Mouse (Mus musculus): ENCODE measurements at regions not wholly inside any gene's neighbourhood (a gene's known extent, or its start where the extent isn't known, plus 50 kb on each side); places are given as distances from the start of the nearest gene placed in this dataset.

- no peaks in the 10 kb centered on the region for H3K27me3 ChIP-seq (ENCODE audit: poor library complexity, severe bottlenecking)
- DNase-seq (ENCODE audit: extremely low spot score, low spot score), result no peak
- H3K4me3 ChIP-seq, result no peak overlapping the region
- no peak overlapping the region for H3K27ac ChIP-seq
- H3K36me3 ChIP-seq (replicated peaks), result no peaks in the 10 kb centered on the region
- 89% methylated on average over 4 of the region's 4 CpGs for WGBS
- H3K9me3 ChIP-seq, result no peaks in the 10 kb centered on the region
- no peaks in the 10 kb centered on the region for H3K4me1 ChIP-seq
These were observed 242.3 kb upstream of the Klf4 start for GRCm38 (mm10) chr4:55774571-55774970.

DNA sequence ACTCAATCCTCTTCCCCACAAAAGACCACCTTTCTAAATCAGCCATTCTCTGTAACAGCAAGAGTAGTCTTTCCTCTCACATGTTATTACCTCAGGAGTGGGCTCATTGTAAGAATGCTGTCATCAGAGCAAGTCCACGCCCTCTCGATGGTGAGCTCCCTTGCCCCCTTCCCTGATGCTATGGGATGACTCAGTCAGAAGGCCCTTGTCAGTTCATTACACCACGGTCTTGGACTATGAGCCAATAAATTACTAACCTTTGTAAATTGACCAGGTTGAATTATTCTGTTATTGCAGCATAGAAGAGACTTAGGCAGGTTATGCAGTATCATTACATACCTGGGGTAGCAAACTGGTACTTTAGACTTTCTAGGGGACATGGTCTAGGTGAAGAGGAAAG, 237.4 kb upstream of the Klf4 start:
- 95% methylated on average over 3 of the region's 3 CpGs for WGBS
- no peaks in the 10 kb centered on the region for H3K4me1 ChIP-seq
- H3K9me3 ChIP-seq, result no peaks in the 10 kb centered on the region
- H3K27me3 ChIP-seq (ENCODE audit: poor library complexity, severe bottlenecking), result no peaks in the 10 kb centered on the region
- no peaks in the 10 kb centered on the region for H3K36me3 ChIP-seq (replicated peaks)
- no peak overlapping the region for H3K27ac ChIP-seq
- no peak for DNase-seq (ENCODE audit: extremely low spot score, low spot score)
- no peak overlapping the region for H3K4me3 ChIP-seq

GRCm38 (mm10) chr4:55768325-55768724, 236.1 kb upstream of the Klf4 start:
- Histone ChIP-seq H3K4me3 (no peak overlapping the region), H3K27ac (no peak overlapping the region), H3K27me3 (ENCODE audit: poor library complexity, severe bottlenecking) (no peaks in the 10 kb centered on the region), H3K9me3 (no peaks in the 10 kb centered on the region), H3K4me1 (no peaks in the 10 kb centered on the region), H3K36me3 (replicated peaks) (no peaks in the 10 kb centered on the region)
- DNase-seq (ENCODE audit: extremely low spot score, low spot score), result no peak
- WGBS, result 95% methylated on average over 6 of the region's 6 CpGs

- Histone ChIP-seq H3K4me3 (no peak overlapping the region), H3K9me3 (no peaks in the 10 kb centered on the region), H3K36me3 (replicated peaks) (no peaks in the 10 kb centered on the region), H3K4me1 (no peaks in the 10 kb centered on the region), H3K27me3 (ENCODE audit: poor library complexity, severe bottlenecking) (no peaks in the 10 kb centered on the region), H3K27ac (no peak overlapping the region)
- no peak for DNase-seq (ENCODE audit: extremely low spot score, low spot score)
- 84% methylated on average over 4 of the region's 4 CpGs for WGBS
These were observed 234.9 kb upstream of the Klf4 start for GRCm38 (mm10) chr4:55767133-55767532.

- Histone ChIP-seq H3K4me1 (no peaks in the 10 kb centered on the region), H3K27me3 (ENCODE audit: poor library complexity, severe bottlenecking) (no peaks in the 10 kb centered on the region), H3K36me3 (replicated peaks) (no peaks in the 10 kb centered on the region), H3K9me3 (no peaks in the 10 kb centered on the region), H3K27ac (no peak overlapping the region), H3K4me3 (no peak overlapping the region)
- DNase-seq (ENCODE audit: extremely low spot score, low spot score), result no peak
- WGBS, result 90% methylated on average over 2 of the region's 2 CpGs
These were observed 233.5 kb upstream of the Klf4 start for GRCm38 (mm10) chr4:55765780-55766179.

- Histone ChIP-seq H3K36me3 (replicated peaks) (no peaks in the 10 kb centered on the region), H3K27me3 (ENCODE audit: poor library complexity, severe bottlenecking) (no peaks in the 10 kb centered on the region)
- 92% methylated on average over 6 of the region's 6 CpGs for WGBS
These were observed 230.8 kb upstream of the Klf4 start for GRCm38 (mm10) chr4:55763112-55763511.

GRCm38 (mm10) chr4:55762389-55762788, 230.1 kb upstream of the Klf4 start:
- H3K36me3 ChIP-seq (replicated peaks), result no peaks in the 10 kb centered on the region
- H3K27ac ChIP-seq, result no peak overlapping the region
- no peaks in the 10 kb centered on the region for H3K9me3 ChIP-seq
- no peaks in the 10 kb centered on the region for H3K27me3 ChIP-seq (ENCODE audit: poor library complexity, severe bottlenecking)
- WGBS, result 84% methylated on average over 4 of the region's 4 CpGs
- H3K4me1 ChIP-seq, result peaks cover 12% of the 10 kb centered on the region
- H3K4me3 ChIP-seq, result no peak overlapping the region
- no peak for DNase-seq (ENCODE audit: extremely low spot score, low spot score)

More at GRCm38 (mm10) chr4:55763112-55763511, 230.8 kb upstream of the Klf4 start:
- Histone ChIP-seq H3K27ac (no peak overlapping the region), H3K9me3 (no peaks in the 10 kb centered on the region), H3K4me1 (peaks cover 7% of the 10 kb centered on the region), H3K4me3 (no peak overlapping the region)
- no peak for DNase-seq (ENCODE audit: extremely low spot score, low spot score)

DNA sequence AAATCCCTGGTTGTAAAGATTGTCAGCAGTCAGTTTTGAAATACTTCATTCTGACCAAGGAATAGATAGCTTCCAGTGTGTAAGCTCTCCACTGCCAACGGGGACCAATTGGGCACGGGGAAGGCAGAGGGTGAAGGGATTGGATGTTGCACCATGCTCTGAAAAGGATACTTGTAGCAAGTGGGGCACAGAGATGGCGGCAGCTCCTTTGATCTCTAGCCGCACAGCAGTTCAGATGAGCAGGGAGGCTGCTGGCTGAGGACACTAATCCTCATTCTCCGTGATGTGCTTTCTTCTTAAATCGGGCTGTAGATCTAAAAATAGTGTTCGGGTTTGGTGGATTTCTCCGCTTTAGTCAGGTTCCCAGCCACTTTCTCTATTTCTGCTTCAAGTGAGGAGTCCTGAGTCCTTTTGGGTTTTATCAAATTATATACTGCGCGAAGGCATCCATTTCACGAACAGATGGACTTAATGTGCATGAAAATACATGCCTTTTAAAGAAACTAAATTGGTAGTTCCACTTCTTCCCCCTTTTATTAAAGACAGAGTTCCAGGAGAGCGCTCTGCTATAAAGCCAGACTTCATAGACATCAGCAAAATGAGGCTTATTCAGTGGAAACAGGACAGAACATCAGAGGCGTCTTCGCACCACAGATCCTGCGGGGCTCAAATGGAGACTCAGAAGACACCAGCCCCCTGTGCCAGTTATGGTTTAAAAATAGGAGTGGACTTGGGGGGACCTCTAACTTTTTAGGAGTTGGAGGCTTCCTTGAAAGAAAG, 225.1 kb upstream of the Klf4 start:
- no peak overlapping the region for H3K4me3 ChIP-seq
- H3K9me3 ChIP-seq, result no peaks in the 10 kb centered on the region
- H3K27me3 ChIP-seq (ENCODE audit: poor library complexity, severe bottlenecking), result no peaks in the 10 kb centered on the region
- 58% methylated on average over 15 of the region's 15 CpGs for WGBS
- H3K27ac ChIP-seq, result no peak overlapping the region
- H3K4me1 ChIP-seq, result peaks cover 20% of the 10 kb centered on the region
- H3K36me3 ChIP-seq (replicated peaks), result no peaks in the 10 kb centered on the region
- no peak for DNase-seq (ENCODE audit: extremely low spot score, low spot score)

- DNase-seq (ENCODE audit: extremely low spot score, low spot score), result no peak
- WGBS, result 87% methylated on average over 20 of the region's 20 CpGs
- H3K27me3 ChIP-seq (ENCODE audit: poor library complexity, severe bottlenecking), result no peaks in the 10 kb centered on the region
- H3K4me1 ChIP-seq, result no peaks in the 10 kb centered on the region
- H3K27ac ChIP-seq, result no peak overlapping the region
- H3K9me3 ChIP-seq, result no peaks in the 10 kb centered on the region
- no peaks in the 10 kb centered on the region for H3K36me3 ChIP-seq (replicated peaks)
- no peak overlapping the region for H3K4me3 ChIP-seq
These were observed 217.8 kb upstream of the Klf4 start for GRCm38 (mm10) chr4:55749949-55750600.

DNA sequence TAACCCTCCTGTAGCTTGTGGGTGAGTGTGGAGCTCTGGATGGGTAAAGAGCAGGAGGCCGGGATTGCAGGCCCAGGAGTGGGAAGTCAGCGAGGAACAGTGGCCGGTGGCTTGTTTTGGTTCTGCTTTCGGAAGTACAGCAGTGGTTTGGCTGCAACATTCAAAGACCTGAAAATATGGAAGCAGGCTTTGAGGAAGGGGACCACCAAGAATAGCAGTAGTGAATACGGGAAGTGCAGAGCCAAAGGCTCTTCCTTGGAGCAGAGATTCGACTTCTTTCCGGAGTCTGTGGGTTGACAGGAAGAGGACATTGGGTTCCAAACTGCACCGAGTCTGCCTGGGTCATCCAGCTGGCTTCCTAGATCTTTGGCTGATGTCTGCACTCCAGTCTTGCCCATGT, 209.1 kb upstream of the Klf4 start:
- H3K9me3 ChIP-seq, result no peaks in the 10 kb centered on the region
- no peak overlapping the region for H3K4me3 ChIP-seq
- H3K36me3 ChIP-seq (replicated peaks), result no peaks in the 10 kb centered on the region
- WGBS, result 95% methylated on average over 8 of the region's 8 CpGs
- H3K4me1 ChIP-seq, result no peaks in the 10 kb centered on the region
- no peaks in the 10 kb centered on the region for H3K27me3 ChIP-seq (ENCODE audit: poor library complexity, severe bottlenecking)
- H3K27ac ChIP-seq, result no peak overlapping the region
- DNase-seq (ENCODE audit: extremely low spot score, low spot score), result no peak

DNA sequence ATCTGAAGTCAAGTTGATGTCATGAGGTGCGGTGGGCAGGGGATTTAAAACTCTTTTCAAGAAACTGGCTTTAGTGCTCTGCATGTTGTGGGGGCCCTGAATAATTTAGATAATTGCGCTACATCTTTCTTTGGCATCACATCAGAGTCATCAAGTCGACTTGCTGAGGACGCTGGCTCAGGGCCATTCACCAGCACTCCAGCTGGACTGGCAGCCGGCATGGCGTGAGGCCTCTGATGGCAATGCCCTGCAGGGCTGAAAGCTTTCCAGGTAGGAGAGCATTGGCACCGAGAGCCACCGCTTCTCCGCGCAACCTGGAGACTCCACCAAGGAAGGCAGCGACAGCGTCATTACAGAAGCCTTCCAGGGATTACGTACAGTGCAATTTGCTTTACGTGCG, 207.8 kb upstream of the Klf4 start:
- Histone ChIP-seq H3K36me3 (replicated peaks) (no peaks in the 10 kb centered on the region), H3K4me1 (no peaks in the 10 kb centered on the region), H3K27me3 (ENCODE audit: poor library complexity, severe bottlenecking) (no peaks in the 10 kb centered on the region), H3K4me3 (no peak overlapping the region), H3K27ac (no peak overlapping the region), H3K9me3 (no peaks in the 10 kb centered on the region)
- 94% methylated on average over 15 of the region's 15 CpGs for WGBS
- no peak for DNase-seq (ENCODE audit: extremely low spot score, low spot score)

DNA sequence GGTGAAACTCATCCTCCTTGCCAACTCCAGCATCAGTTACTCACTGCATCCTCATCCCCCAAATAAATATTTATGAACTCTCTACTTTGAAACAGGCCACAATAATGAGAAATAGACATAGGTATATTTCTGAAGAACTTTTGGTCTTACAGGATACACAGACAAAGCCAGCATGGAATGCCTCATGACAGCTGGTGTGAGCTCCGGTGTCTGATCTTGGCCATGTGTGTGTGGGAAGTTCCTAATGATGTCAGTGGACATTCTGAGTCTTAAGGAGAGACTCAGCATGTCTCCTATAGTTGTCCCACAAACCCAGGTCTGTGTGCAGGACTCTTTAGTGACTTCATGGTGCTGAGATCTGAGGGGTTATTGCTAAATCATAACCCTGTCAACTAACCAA, 206.4 kb upstream of the Klf4 start:
- Histone ChIP-seq H3K27ac (no peak overlapping the region), H3K4me1 (no peaks in the 10 kb centered on the region), H3K27me3 (ENCODE audit: poor library complexity, severe bottlenecking) (no peaks in the 10 kb centered on the region), H3K36me3 (replicated peaks) (no peaks in the 10 kb centered on the region), H3K4me3 (no peak overlapping the region), H3K9me3 (no peaks in the 10 kb centered on the region)
- no peak for DNase-seq (ENCODE audit: extremely low spot score, low spot score)
- WGBS, result 89% methylated on average over 1 of the region's 1 CpGs

DNA sequence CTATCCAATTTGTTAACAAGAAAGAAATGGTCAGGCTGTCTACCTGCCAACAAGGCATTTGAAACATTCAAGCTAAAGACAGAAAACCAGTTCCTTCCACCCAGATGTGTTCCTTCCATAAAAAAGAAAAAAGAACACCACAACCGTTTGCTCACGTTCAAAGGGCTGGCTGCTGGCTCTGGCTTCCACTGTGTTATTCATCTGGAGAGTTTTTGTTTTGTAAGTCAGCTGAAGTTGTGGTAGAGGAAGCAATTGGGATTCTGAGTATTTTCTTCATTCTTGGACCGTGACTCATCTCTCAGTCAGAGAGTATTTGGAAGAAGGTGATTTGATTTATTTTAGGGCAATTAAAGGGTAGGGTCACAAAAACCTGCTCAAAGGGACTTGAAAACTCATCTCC, 203.2 kb upstream of the Klf4 start:
- DNase-seq (ENCODE audit: extremely low spot score, low spot score), result no peak
- 86% methylated on average over 3 of the region's 3 CpGs for WGBS
- no peaks in the 10 kb centered on the region for H3K36me3 ChIP-seq (replicated peaks)
- no peaks in the 10 kb centered on the region for H3K4me1 ChIP-seq
- no peak overlapping the region for H3K27ac ChIP-seq
- no peaks in the 10 kb centered on the region for H3K27me3 ChIP-seq (ENCODE audit: poor library complexity, severe bottlenecking)
- no peaks in the 10 kb centered on the region for H3K9me3 ChIP-seq
- H3K4me3 ChIP-seq, result no peak overlapping the region
